Mouse (Mus musculus): Measurements from ENCODE around the gene Ring1. TPM values are rescaled to one million over a fixed set of nuclear protein-coding genes. Genes with fewer than 3 reads are reported as not detected.

Ring1 gene
- 18.8 and 19.1 TPM in 2 replicates for polyA plus RNA-seq (2015; fragmentation: Nextera tagmentation; extraction: Ambion mirVana)

GRCm38 (mm10) chr17:34024317-34024821 lies at the start of gene Ring1:
Gene Ring1, minus strand, starts transcription at chr17:34024680.
- peak; percentile 85 for DNase-seq (ENCODE audit: low spot score)
- H3K36me3 ChIP-seq (ENCODE audit: insufficient read depth, low read length) = peaks cover 8% of the 10 kb centered on the region
- H3K9me3 ChIP-seq (ENCODE audit: low read length) = no peaks in the 10 kb centered on the region
- peak within 1 kb of the TSS; percentile 81 for H3K27ac ChIP-seq (ENCODE audit: low read length)
- peaks cover 13% of the 10 kb centered on the region; the same call in 1 of the 2 replicates for H3K4me1 ChIP-seq (ENCODE audit: insufficient read depth, low read depth, low read length)
- peak; percentile 76 for ATAC-seq
- H3K27me3 ChIP-seq (replicated peaks; ENCODE audit: insufficient read depth, low read length) = no peaks in the 10 kb centered on the region
- TF ChIP-seq EP300 (IDR thresholded peaks at IDR 0.05) = no peak
- no peak for TF ChIP-seq CTCF (IDR thresholded peaks at IDR 0.05)
- under 1% methylated on average over 44 of the region's 58 CpGs for WGBS
- H3K4me2 ChIP-seq (replicated peaks; ENCODE audit: low read depth, low read length) = peak within 1 kb of the TSS; percentile 92
- H3K4me3 ChIP-seq (ENCODE audit: low read depth, low read length) = peak within 1 kb of the TSS; percentile 76
- peak within 1 kb of the TSS; percentile 81 for H3K9ac ChIP-seq (replicated peaks; ENCODE audit: low read depth)

GRCm38 (mm10) chr17:34072091-34072490 lies 47.6 kb upstream of the Ring1 start:
- Histone ChIP-seq H3K9me3 (ENCODE audit: low read length) (no peaks in the 10 kb centered on the region), H3K4me1 (ENCODE audit: insufficient read depth, low read depth, low read length) (no peaks in the 10 kb centered on the region), H3K4me2 (replicated peaks; ENCODE audit: low read depth, low read length) (no peak overlapping the region), H3K4me3 (ENCODE audit: low read depth, low read length) (no peak overlapping the region), H3K27ac (ENCODE audit: low read length) (no peak overlapping the region), H3K27me3 (replicated peaks; ENCODE audit: insufficient read depth, low read length) (peaks cover 9% of the 10 kb centered on the region; the same call in 1 of the 2 replicates), H3K36me3 (ENCODE audit: insufficient read depth, low read length) (no peaks in the 10 kb centered on the region), H3K9ac (replicated peaks; ENCODE audit: low read depth) (no peak overlapping the region)
- ATAC-seq (no peak), DNase-seq (ENCODE audit: low spot score) (peak; percentile 33)
- TF ChIP-seq CTCF (IDR thresholded peaks at IDR 0.05) = no peak
- TF ChIP-seq EP300 (IDR thresholded peaks at IDR 0.05) = no peak
- 64% methylated on average over 5 of the region's 5 CpGs for WGBS

- no peak for ATAC-seq
Measured at GRCm38 (mm10) chr17:34068864-34069263, 44.4 kb upstream of the Ring1 start.

GRCm38 (mm10) chr17:34057224-34057623 lies 32.7 kb upstream of the Ring1 start:
- no peaks in the 10 kb centered on the region for H3K4me1 ChIP-seq (ENCODE audit: insufficient read depth, low read depth, low read length)
- 34% methylated on average over 7 of the region's 7 CpGs for WGBS
- H3K4me3 ChIP-seq (ENCODE audit: low read depth, low read length) = no peak overlapping the region
- ATAC-seq (peak; percentile 44), DNase-seq (ENCODE audit: low spot score) (no peak)
- no peak overlapping the region for H3K4me2 ChIP-seq (replicated peaks; ENCODE audit: low read depth, low read length)
- no peak for TF ChIP-seq CTCF (IDR thresholded peaks at IDR 0.05)
- TF ChIP-seq EP300 (IDR thresholded peaks at IDR 0.05) = no peak
- H3K27me3 ChIP-seq (replicated peaks; ENCODE audit: insufficient read depth, low read length) = no peaks in the 10 kb centered on the region
- no peak overlapping the region for H3K9ac ChIP-seq (replicated peaks; ENCODE audit: low read depth)
- H3K27ac ChIP-seq (ENCODE audit: low read length) = no peak overlapping the region
- H3K36me3 ChIP-seq (ENCODE audit: insufficient read depth, low read length) = no peaks in the 10 kb centered on the region
- no peaks in the 10 kb centered on the region for H3K9me3 ChIP-seq (ENCODE audit: low read length)

More at GRCm38 (mm10) chr17:34068864-34069263, 44.4 kb upstream of the Ring1 start:
- Histone ChIP-seq H3K27me3 (replicated peaks; ENCODE audit: insufficient read depth, low read length) (no peaks in the 10 kb centered on the region), H3K4me3 (ENCODE audit: low read depth, low read length) (no peak overlapping the region), H3K4me2 (replicated peaks; ENCODE audit: low read depth, low read length) (no peak overlapping the region), H3K9me3 (ENCODE audit: low read length) (no peaks in the 10 kb centered on the region), H3K4me1 (ENCODE audit: insufficient read depth, low read depth, low read length) (no peaks in the 10 kb centered on the region), H3K36me3 (ENCODE audit: insufficient read depth, low read length) (no peaks in the 10 kb centered on the region), H3K9ac (replicated peaks; ENCODE audit: low read depth) (no peak overlapping the region), H3K27ac (ENCODE audit: low read length) (no peak overlapping the region)
- no peak for DNase-seq (ENCODE audit: low spot score)
- TF ChIP-seq CTCF (IDR thresholded peaks at IDR 0.05) = no peak
- WGBS = 43% methylated on average over 3 of the region's 3 CpGs

- Histone ChIP-seq H3K9ac (replicated peaks; ENCODE audit: low read depth) (no peak overlapping the region), H3K27me3 (replicated peaks; ENCODE audit: insufficient read depth, low read length) (no peaks in the 10 kb centered on the region), H3K4me2 (replicated peaks; ENCODE audit: low read depth, low read length) (no peak overlapping the region), H3K4me1 (ENCODE audit: insufficient read depth, low read depth, low read length) (no peaks in the 10 kb centered on the region), H3K4me3 (ENCODE audit: low read depth, low read length) (no peak overlapping the region), H3K27ac (ENCODE audit: low read length) (no peak overlapping the region), H3K9me3 (ENCODE audit: low read length) (no peaks in the 10 kb centered on the region), H3K36me3 (ENCODE audit: insufficient read depth, low read length) (no peaks in the 10 kb centered on the region)
- TF ChIP-seq CTCF (IDR thresholded peaks at IDR 0.05) (no peak), EP300 (IDR thresholded peaks at IDR 0.05) (no peak)
- WGBS = 86% methylated on average over 5 of the region's 5 CpGs
- DNase-seq (ENCODE audit: low spot score) (no peak), ATAC-seq (no peak)
Measured at GRCm38 (mm10) chr17:34047404-34048050, 23.0 kb upstream of the Ring1 start.

GRCm38 (mm10) chr17:34045941-34046340 lies 21.5 kb upstream of the Ring1 start:
- Histone ChIP-seq H3K4me2 (replicated peaks; ENCODE audit: low read depth, low read length) (no peak overlapping the region), H3K9me3 (ENCODE audit: low read length) (no peaks in the 10 kb centered on the region), H3K4me3 (ENCODE audit: low read depth, low read length) (no peak overlapping the region), H3K4me1 (ENCODE audit: insufficient read depth, low read depth, low read length) (no peaks in the 10 kb centered on the region), H3K27ac (ENCODE audit: low read length) (no peak overlapping the region), H3K36me3 (ENCODE audit: insufficient read depth, low read length) (no peaks in the 10 kb centered on the region), H3K27me3 (replicated peaks; ENCODE audit: insufficient read depth, low read length) (no peaks in the 10 kb centered on the region), H3K9ac (replicated peaks; ENCODE audit: low read depth) (no peak overlapping the region)
- TF ChIP-seq CTCF (IDR thresholded peaks at IDR 0.05) (no peak), EP300 (IDR thresholded peaks at IDR 0.05) (no peak)
- WGBS = 76% methylated on average over 14 of the region's 14 CpGs
- DNase-seq (ENCODE audit: low spot score) (no peak), ATAC-seq (no peak)

All from lung, postnatal 0 days (tissue).